Mouse (Mus musculus): ENCODE data around the gene Hjurp. TPM values are rescaled to one million over a fixed set of nuclear protein-coding genes. Genes with fewer than 3 reads are reported as not detected.
"Not testable (repeated sequence)": the region's sequence is repeated elsewhere in the genome, so short reads cannot be mapped to it uniquely, and the experiment has no call there.

Hjurp gene
- polyA plus RNA-seq, 1 experiment from 2014 or later, result 102 TPM

DNA sequence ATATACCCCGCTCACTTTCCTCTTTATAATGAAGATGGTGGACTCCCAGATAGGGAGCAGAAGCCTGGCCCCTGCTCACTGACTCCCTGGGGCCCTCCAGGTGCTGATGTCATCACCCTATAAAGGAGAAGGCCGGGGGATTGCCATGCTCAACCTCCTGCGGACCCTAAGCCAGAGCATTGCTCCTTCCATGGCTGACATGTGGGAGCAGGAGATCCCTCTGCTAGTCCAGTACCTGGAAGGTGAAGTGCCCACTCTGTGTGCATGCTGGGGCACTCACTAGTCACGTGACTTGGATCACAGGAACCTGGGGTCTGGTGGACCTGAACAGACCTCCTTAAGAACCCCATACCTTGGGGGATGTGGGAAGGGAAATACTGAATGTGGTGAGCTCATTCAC is 36.9 kb downstream of the Hjurp start:
- DNase-seq (ENCODE audit: low spot score), result no peak

DNA sequence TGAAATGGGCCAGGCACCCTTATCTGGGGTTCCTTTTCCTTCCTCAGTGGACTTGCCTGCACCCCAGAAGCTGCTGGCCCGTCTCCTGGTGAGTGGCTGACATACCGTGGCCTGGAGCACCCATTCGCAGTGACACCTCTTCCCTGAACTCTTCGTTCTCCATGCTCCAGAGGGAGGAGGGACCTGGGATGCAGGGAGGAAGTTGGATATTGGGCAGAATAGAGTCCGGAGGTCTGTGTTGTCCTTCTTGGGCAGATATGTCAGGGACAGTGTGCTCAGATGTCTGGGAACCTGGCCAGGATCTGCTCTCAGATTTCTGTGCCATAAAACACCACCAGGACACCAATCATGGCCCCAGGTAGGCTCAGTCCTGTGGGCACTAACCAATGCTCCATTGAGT is 37.4 kb downstream of the Hjurp start:
- DNase-seq (ENCODE audit: low spot score), result no peak

DNA sequence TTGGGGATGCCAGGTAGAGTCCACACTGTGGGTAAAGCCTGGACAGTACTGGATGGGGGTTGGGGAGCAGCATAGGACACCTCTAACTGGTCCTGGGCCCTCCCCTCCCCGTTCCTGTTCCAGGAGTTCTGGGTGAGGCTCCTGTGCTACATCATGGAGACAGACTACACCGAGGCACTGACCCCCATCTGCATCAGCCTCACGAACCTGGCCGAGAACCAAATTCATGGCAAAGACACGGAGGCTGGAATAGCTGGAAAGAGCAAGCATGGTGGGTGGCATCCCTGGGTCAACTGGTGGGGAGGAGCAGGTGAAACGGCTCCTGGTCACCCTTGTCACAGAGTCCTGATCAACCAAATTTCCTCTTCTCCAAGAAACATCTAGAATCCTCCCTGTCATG is 38.7 kb downstream of the Hjurp start:
- DNase-seq (ENCODE audit: low spot score), result no peak

DNA sequence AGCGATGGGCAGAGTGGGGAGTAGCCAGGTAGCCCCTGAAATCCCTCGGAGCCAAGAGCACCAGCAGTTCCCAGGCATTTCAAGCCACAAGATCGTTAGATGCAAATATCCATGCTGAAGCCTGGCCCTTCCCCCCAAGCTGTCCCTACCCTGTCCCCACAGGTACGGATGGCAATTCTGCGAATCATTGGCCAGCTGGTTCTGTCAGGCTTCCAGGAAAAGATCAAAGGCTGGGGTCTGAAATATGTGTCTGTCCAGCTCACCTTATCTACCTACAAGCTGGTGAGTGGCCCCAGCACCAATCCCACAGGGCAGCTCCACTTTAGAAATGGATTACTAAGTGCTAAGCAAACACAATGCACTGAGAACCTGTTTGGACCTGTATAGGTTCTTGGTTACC is 40.1 kb downstream of the Hjurp start:
- no peak for DNase-seq (ENCODE audit: low spot score)

DNA sequence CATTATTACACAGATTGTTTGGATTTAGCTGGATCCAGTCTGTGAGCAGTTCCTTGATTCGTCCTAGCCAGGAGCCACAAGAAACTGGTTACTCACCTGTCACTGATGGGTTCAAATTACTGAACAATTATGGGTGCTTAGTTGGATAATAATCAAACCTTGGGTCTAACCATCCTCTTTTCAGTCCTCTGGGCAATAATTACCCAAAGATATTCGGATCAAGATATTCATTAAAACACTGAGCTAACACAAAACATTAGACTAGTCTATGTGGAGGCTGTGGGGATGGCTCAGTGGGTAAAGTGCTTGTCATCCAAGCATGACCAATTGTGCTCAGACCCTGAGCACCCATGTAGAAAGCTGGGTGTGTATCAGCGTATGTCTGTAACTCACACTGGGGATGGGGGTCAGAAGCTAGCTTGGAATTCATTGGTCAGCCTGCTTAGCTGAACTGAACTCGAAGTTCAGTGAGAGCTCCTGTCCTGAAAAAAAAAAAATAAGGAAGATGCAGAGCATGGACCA is 41.5 kb downstream of the Hjurp start:
- DNase-seq (ENCODE audit: low spot score), result no peak

DNA sequence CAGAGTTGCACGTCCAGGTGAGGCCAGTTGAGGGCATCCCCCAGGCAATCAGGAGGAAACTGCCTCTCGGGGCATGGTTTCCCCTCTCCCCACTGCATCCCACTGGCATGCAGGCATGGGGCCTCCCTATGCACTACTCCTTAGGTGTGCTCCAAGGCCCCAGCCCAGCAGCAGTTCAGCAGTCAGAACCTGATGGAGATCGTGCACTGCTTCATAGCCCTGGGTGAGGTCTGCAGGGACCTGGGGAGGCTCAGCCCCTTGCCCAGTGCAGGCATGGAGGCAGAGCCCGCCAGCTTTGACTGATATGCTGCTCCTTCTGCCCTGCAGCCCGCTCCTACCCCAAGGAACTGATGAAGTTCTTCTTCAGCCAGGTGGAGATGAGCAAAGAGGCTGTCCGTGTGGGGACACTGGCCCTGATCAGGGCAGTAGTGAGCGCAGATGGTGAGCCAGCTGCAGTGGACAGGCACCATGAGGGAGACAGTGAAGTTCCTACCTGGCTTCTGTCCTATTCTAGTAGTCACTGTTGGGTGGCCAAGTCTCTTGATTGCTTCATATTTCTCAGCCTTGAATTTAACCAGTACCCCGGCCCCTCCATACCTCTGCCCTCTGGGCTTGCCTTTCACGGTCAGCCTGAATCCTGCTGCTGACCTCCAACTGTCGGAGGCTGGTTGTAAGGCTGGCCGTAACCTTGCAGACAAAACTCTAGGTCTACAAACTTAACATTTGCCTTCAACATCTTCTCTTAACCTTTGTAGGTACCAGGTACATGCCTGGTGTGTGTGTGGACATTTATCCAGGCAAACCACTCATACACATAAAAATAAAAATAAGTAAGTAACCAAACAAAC is 42.2 kb downstream of the Hjurp start:
- no peak for DNase-seq (ENCODE audit: low spot score)

DNA sequence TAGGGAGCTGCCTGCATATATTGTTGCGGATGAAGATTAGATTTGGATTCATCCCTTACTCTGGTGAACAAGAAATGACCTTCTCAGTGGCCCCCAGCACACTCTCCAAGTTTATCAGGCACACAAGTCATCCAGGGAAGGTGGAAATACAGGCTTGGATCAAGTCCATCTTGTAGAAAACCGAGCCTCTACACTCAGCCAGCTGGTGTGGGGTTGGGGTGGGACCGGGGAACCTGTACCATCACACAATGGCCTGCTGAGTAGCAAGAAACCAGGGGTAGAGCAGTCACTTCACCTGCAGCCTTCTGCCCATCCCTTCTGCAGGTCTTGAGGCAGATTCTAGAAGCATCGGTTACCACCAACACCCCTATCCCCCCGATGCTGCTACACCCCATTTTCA is 42.8 kb downstream of the Hjurp start:
- no peak for DNase-seq (ENCODE audit: low spot score)

DNA sequence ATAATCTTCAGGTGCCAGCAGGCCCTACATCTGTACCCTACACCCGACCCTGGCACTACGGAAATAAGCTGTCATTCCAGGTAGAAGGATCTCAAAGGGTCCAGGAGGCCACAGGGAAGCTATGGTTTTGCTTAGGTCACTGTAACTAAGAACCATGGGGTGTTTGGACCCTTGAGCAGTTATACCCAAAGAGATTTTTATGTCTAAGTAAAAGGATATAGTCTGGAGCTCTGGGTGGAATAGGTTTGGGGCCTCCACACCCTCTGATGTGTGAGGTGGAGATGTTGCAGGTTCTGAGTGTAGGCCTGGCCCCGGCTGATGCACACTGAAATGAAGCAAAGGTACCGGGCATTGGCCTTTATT is 43.2 kb downstream of the Hjurp start:
- DNase-seq (ENCODE audit: low spot score), result no peak

DNA sequence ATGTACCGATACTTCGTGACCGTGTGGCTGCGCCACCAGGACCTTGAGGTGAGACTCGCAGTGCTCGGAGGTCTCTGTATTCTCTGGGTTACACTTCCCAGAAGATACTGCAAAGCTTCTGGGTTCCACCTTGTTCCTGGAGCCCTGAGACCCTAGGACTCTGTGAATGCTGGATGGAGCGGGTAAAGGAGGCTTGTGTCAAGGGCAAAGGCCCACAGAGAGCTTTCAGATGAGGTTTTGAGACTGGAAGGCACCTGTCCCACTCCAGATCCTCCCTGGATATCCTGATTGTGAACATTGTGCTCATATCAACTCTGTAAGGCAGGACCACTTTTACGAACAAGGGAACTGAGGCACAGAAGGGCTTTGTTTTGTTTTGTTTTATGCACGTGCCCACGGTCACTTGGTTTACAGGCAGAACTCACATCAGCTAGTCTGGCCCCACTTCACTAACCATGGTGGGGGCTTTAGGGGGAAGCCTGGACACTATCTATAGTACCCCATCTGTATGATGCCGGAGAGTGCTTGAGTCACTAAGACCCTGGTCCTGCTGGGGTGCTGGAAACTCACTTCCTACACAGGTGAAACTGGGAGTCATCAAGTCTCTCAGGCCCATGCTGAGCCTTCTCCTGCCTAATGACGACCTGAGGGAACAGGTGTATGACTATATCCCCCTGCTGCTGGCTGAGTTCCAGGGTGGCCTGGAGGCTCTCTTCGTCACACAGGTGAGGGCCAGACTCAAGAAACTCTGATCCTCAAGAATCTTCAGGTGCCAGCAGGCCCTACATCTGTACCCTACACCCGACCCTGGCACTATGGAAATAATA is 43.8 kb downstream of the Hjurp start:
- DNase-seq (ENCODE audit: low spot score), result no peak

DNA sequence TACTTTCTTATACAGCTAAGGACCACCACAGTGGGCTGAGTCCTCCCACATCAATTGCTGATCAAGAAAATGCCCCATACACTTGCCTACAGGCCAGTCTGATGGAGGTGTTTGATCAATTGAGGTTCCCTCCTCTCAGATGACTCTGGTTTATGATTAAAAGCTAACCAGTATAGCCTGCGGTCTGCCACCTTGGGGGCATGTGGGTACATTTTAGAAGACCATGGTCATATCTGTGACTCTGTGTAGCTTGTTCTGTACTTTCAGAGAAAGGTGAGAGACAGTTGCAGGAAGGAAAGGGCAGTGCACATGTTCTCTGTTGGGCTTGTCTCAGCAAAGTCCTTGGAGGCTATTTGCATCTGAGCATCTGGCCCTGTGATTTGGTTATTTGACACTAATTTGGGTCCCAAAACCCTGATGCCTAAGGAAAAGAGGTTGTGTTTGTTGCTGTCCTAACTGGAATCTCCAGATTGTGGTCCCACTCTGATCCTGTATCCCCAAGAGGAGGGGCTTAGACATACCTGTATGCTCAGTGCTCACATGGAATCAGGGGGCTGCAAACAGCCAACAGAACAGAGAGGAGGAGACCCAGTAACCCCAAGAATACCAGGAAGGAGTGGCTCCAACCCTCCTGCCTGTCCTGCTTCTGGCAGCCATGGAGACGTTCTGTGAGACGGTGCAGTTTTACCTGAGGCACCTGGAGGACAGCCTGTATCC is 44.6 kb downstream of the Hjurp start:
- DNase-seq (ENCODE audit: low spot score), result no peak

DNA sequence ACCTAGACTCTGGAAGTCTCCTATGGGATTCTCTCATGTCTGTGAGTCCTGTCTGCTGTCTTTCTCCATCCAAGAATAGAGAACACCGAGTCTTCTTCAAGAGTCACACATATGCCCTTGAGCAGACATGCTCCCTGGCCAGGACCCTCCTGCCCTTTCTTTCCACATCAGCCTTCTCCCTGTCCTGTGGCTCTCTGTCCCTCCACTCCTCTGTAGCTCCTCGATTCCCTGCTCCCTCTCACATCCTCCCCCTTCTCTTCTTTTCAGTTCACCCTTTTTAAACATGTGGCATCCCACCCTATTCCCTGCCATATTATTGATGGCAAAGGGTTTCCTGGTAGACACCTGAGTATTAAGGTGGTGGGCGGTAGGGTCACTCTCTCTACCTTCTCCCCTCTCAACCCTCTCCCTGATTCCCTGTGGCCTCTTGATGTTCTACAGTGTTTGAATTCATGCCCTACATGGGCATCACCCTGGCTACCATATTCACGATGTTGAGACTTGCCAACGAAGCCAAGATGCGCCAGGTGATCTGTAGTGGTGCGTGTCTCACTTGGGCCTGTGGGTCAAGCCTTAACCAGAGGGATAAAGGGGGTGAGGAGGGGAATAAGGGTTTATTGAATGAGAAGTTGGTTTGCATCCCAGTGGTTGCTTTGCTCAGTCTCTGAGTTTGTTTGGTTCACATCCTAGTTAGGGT is 45.5 kb downstream of the Hjurp start:
- DNase-seq (ENCODE audit: low spot score), result no peak

DNA sequence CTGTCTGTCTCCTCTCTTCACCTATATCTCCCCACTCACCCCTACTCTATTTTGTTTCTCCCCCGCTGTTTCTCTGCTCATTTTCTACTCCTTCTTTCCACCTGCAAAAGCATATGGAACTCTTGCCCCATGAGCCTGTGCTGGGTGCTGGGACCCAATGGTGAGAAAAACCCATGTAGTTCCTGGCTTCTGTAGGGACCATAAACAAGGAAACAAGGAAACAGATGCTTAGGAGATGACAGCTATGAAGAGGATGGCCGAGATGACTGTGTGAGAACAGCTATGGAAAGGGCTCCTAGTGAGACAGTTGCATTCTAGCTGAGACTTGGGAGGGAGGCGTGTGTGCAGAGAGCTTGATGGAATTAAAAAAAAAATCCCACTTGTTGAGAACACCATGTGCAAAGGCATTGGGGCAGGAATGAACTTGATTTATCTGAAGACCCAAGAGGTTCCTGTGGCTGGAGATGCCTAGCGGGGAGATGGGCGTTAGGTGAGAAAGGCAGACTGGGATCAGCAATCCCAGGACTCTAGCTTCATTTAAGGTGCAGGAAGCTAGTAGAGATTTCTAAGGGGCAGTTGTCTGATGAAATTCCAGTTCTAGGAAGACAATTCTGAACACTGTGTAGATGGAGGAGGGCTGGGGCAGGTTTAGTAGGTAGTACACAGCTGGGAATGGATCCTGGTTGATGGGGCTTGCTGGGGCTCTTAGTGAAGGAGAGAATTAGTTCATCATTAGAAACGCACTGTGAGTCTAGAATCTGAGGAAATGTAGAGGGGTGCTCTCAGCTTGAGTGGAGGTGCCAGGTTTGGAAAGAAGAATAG is 46.2 kb downstream of the Hjurp start:
- no peak for DNase-seq (ENCODE audit: low spot score)

DNA sequence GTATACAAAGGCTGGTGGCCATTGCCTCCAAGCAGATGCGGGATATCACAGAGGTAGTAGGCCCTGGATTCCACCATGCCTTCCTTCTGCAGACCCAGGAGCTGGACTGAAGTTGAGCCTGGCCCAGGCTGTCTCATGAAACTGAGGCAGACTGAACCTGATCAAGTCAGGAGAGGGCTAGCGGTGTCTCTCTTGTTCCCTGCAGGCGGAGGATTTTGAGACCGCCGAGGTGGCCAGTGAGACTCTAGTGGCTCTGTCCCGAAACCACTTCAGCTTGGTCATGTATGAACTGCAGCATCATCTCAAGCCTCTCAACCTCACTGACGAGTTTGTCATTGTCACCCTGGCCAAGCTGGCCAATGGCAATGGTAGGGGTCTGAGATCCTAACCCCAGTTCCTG is 47.0 kb downstream of the Hjurp start:
- DNase-seq (ENCODE audit: low spot score), result no peak

DNA sequence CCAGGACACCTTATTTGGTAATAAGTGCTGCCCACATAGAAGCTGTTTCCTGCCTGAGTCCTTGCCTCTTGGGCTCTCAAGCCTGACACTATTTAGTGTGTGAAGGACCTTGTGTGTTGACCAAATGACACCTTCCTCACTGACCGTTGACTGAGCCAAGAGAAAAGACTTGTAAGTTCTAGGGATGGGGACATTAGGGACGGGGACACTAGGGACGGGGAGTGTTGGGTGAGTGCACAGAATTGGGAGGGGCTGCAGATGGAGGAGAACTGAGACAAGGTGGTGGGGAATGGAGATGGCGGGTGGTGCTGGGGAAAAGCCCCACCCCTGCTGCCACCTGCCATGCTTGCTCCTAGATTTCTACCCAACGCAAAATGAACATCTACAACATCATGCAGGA is 47.4 kb downstream of the Hjurp start:
- no peak for DNase-seq (ENCODE audit: low spot score)

DNA sequence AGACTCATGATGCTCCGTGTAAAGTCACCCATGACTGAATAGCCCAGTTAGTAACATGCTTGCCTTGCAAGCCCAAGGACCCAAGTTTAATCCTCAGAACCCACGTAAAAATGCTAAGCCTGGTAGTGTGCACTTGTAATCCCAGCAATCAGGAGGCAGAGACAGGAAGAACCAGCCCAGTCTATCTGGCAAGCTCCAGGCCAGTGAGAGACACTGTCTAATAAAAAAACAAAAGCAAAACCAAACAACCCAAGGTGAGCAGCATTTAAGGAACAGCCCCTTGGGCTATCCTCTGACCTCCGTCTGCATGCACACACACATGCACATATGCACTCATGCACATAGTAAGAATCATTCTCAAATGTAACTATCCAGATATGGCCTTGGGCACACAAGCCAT is 47.9 kb downstream of the Hjurp start:
- no peak for DNase-seq (ENCODE audit: low spot score)

DNA sequence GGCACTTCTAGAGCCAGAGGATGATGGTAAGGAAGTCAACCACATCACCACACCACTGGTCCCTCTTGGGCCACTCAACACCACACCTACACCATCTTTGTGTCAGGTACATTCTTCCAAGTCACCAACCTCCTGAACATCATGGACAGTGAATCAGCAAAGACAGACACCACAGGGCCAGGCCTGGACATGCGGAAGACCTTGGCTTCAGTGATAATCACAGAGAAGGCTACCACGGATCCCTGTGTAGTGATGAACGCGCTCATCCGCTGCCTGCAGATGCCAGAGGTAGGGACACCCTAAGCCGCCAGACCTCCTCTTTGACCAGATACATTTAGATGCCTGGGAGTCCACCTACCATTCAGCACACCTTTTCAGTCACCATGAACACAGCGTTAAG is 49.3 kb downstream of the Hjurp start:
- DNase-seq (ENCODE audit: low spot score), result no peak

DNA sequence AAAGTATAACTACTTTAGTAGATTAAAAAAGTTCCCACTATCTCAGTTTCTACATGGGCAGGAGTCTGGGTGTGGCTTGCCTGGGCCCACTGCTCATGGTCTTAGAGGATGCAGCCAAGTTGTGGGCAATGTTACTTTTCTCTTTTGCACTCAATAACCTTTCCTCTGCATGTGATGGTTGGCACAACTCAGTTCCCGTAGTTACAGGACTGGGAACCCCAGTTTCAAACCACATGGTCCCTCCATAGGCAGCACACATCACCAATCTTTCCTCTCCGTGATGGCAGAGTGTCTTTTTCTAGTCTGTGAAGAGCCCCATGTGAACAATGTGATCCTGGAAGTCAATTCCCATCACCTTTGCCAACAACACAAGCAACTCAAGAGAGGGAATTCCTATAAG is 50.0 kb downstream of the Hjurp start:
- DNase-seq (ENCODE audit: low spot score), result no peak

DNA sequence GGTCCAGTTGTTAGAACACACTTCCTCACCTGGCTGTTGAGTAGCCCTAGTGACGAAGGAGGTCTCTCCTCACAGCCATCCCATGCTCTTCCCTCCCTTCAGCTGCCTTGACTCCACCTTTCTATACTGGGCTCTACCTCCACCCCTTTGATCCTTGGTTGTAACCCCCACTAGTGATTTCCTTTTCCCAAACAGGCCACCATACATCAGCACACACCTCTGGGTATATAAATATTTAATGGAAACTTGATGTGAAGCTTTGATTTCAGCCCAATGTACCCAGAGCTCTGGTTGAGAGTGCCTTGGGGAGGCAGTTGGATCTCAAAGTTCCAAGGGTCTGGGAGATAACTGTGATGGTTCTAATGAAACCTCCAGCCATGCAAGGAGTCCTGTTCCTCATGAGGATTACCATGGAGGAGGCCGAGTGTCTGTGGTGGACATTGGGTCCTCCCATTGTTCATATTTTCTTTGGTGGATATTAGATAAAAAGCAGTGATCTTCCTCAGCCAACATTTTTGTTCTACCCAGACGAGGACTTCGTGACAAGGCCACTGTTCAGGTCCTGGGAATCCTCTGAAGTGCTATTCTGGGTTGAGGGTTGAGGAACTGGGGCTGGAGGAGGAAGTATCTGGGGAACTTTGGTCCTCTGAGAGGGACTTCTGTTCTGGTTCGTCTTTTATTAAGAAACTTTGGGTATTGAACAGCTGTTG is 50.6 kb downstream of the Hjurp start, which contains the start of gene Mroh2a:
TSS of gene Mroh2a (plus strand) at position 317 of the 710 bp plus-strand sequence.
- no peak for DNase-seq (ENCODE audit: low spot score)

DNA sequence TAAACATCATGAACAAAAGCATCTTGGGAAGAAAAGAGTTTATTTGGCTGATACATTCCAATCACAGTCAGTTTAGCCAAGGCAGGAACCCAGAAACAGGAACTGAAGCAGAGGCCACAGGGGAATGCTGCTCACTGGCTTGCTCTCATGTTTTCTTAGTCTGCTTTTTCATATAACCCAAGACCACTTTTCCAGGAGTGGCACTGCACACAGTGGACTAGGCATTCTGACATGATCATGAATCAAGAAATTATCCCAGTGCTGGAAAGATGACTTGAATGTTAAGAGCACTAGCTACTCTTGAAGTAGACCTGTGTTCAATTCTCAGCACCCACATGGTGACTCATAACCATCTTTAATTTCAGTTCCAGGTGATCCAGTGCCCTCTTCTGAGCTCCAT is 51.7 kb downstream of the Hjurp start:
- DNase-seq (ENCODE audit: low spot score), result no peak

DNA sequence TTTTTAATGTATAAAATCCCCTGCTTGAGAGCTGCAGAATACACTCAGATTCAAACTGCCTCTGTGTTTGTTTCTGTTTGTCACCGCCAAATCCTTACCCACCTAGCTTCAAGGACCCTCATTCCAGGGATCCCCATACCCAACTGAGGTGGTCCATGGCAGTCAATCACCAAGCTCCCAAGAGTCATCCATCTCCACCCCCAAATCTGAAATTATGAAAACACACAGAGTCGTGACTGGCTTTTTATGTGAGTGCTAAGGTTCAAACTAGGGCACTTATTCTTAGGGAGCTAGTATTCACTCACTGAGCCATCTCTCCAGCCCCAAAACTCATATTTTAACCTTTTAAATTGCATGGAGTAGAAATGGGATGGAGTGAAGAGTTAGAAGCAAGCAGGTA is 52.1 kb downstream of the Hjurp start:
- DNase-seq (ENCODE audit: low spot score), result not testable (repeated sequence)

All from thymus, postnatal 0 days (tissue).